Mouse (Mus musculus): Measurements from ENCODE around the gene Rpl3l. TPM values are rescaled to one million over a fixed set of nuclear protein-coding genes. Genes with fewer than 3 reads are reported as not detected.

Gene Rpl3l
- total RNA-seq, 1 experiment from 2014 or later, result 0.50 TPM

Other genes with a start within 250 kb of the Rpl3l start
- 9.6 and 25.7 TPM in 2 replicates for gene Mlst8, start 248.7 kb upstream of the Rpl3l start, total RNA-seq (2017)
- not detected in 2 replicates for gene Caskin1, start 239.2 kb upstream of the Rpl3l start, total RNA-seq (2017)
- 59.3 and 60.5 TPM in 2 replicates for gene Traf7, start 199.9 kb upstream of the Rpl3l start, total RNA-seq (2017)
- gene Rab26, start 193.6 kb upstream of the Rpl3l start, total RNA-seq (2017), result 0.05 TPM in 1 of 2 replicates, not detected in the other
- gene Pkd1, start 178.0 kb upstream of the Rpl3l start, total RNA-seq (2017), result 8.3 and 37.4 TPM in 2 replicates
- 39.0 and 52.2 TPM in 2 replicates for gene Tsc2, start 95.2 kb upstream of the Rpl3l start, total RNA-seq (2017)
- gene Nthl1, start 95.1 kb upstream of the Rpl3l start, total RNA-seq (2017), result 18.0 and 25.1 TPM in 2 replicates
- gene Slc9a3r2, start 77.5 kb upstream of the Rpl3l start, total RNA-seq (2017), result 1.3 and 1.4 TPM in 2 replicates
- 0.27 and 1.4 TPM in 2 replicates for gene Npw, start 69.4 kb upstream of the Rpl3l start, total RNA-seq (2017)
- gene Zfp598, start 58.1 kb upstream of the Rpl3l start, total RNA-seq (2017), result 20.0 and 25.4 TPM in 2 replicates
- gene Syngr3, start 37.9 kb upstream of the Rpl3l start, total RNA-seq (2017), result not detected in 2 replicates
- gene Gfer, start 31.7 kb upstream of the Rpl3l start, total RNA-seq (2017), result 30.9 and 44.6 TPM in 2 replicates
- 0.69 and 18.3 TPM in 2 replicates for gene Noxo1, start 31.6 kb upstream of the Rpl3l start, total RNA-seq (2017)
- gene Tbl3, start 20.2 kb upstream of the Rpl3l start, total RNA-seq (2017), result 43.3 and 46.1 TPM in 2 replicates
- not detected in 2 replicates for gene Rnf151, start 9.8 kb upstream of the Rpl3l start, total RNA-seq (2017)
- 1,725 and 1,907 TPM in 2 replicates for gene Rps2, start 9.7 kb upstream of the Rpl3l start, total RNA-seq (2017)
- gene Ndufb10, start 3.3 kb upstream of the Rpl3l start, total RNA-seq (2017), result 192 and 287 TPM in 2 replicates
- 41.2 and 41.7 TPM in 2 replicates for gene Msrb1, start 8.8 kb downstream of the Rpl3l start, total RNA-seq (2017)
- gene Hs3st6, start 25.2 kb downstream of the Rpl3l start, total RNA-seq (2017), result not detected in 2 replicates
- gene Meiob, start 76.5 kb downstream of the Rpl3l start, total RNA-seq (2017), result 0.55 TPM in 1 of 2 replicates, not detected in the other
- 21.5 and 26.7 TPM in 2 replicates for gene Hagh, start 112.3 kb downstream of the Rpl3l start, total RNA-seq (2017)
- 24.6 and 25.9 TPM in 2 replicates for gene Fahd1, start 122.5 kb downstream of the Rpl3l start, total RNA-seq (2017)
- not detected in 2 replicates for gene Igfals, start 138.2 kb downstream of the Rpl3l start, total RNA-seq (2017)
- 35.6 and 45.6 TPM in 2 replicates for gene Nubp2, start 158.5 kb downstream of the Rpl3l start, total RNA-seq (2017)
- 14.8 and 21.5 TPM in 2 replicates for gene Spsb3, start 158.8 kb downstream of the Rpl3l start, total RNA-seq (2017)
- gene Eme2, start 167.3 kb downstream of the Rpl3l start, total RNA-seq (2017), result 9.2 and 22.7 TPM in 2 replicates
- 21.6 and 22.0 TPM in 2 replicates for gene Mrps34, start 167.3 kb downstream of the Rpl3l start, total RNA-seq (2017)
- gene Nme3, start 168.7 kb downstream of the Rpl3l start, total RNA-seq (2017), result 35.0 and 36.0 TPM in 2 replicates
- 21.0 and 33.2 TPM in 2 replicates for gene Mapk8ip3, start 209.2 kb downstream of the Rpl3l start, total RNA-seq (2017)
- gene Jpt2, start 232.9 kb downstream of the Rpl3l start, total RNA-seq (2017), result 89.7 and 100 TPM in 2 replicates

All from common myeloid progenitor, adult 5-6 weeks (primary cell).